Mouse (Mus musculus) MEL (cell line): ENCODE measurements at regions not wholly inside any gene's neighbourhood (a gene's known extent, or its start where the extent isn't known, plus 50 kb on each side); places are given as distances from the start of the nearest gene placed in this dataset.

Experiments
- CHD2 ChIP-seq: IDR thresholded peaks from 2 replicates; pipeline ENCODE4 v1.6.1; 2011; ENCODE audit warnings: low read length, improper control_type of control experiment
- CTCF ChIP-seq, 3 experiments: IDR thresholded peaks in 2 of 3; conservative IDR thresholded peaks in 1 of 3; 2 replicates each; pipeline ENCODE4 v1.5.1; 2011 to 2012; ENCODE audit warnings: low read length in 3 of 3, low read depth in 2 of 3, mild to moderate bottlenecking in 2 of 3, improper control_type of control experiment in 1 of 3, inconsistent platforms in 1 of 3, mixed read lengths in 1 of 3, moderate library complexity in 1 of 3; ENCODE audit not compliant: control insufficient read depth in 1 of 3, insufficient read depth in 1 of 3, poor library complexity in 1 of 3, severe bottlenecking in 1 of 3
- GABPA ChIP-seq: IDR thresholded peaks from 2 replicates; pipeline ENCODE4 v1.6.1; 2012; ENCODE audit warnings: low read depth, mild to moderate bottlenecking, inconsistent platforms, low read length, improper control_type of control experiment, moderate library complexity
- HCFC1 ChIP-seq: IDR thresholded peaks from 2 replicates; pipeline ENCODE4 v1.6.1; 2012; ENCODE audit warnings: low read depth, mild to moderate bottlenecking, inconsistent platforms, low read length, improper control_type of control experiment, moderate library complexity
- JUND ChIP-seq: IDR thresholded peaks from 2 replicates; pipeline ENCODE4 v1.6.1; 2011; ENCODE audit warnings: low read depth, mild to moderate bottlenecking, improper control_type of control experiment, low read length
- MXI1 ChIP-seq: IDR thresholded peaks from 2 replicates; pipeline ENCODE4 v1.6.1; 2011; ENCODE audit warnings: mild to moderate bottlenecking, low read depth, low read length, improper control_type of control experiment
- MYB ChIP-seq: IDR thresholded peaks from 2 replicates; pipeline ENCODE4 v1.6.1; 2011; ENCODE audit warnings: mild to moderate bottlenecking, low read depth, low read length, improper control_type of control experiment
- NRF1 ChIP-seq: IDR thresholded peaks from 2 replicates; pipeline ENCODE4 v1.6.1; 2014; ENCODE audit warnings: low read depth, mild to moderate bottlenecking, inconsistent platforms, low read length, improper control_type of control experiment, moderate library complexity; ENCODE audit not compliant: poor library complexity, insufficient read depth, severe bottlenecking
- POLR2A ChIP-seq, 2 experiments: IDR thresholded peaks; 2 replicates each; pipeline ENCODE4 v1.6.1; 2011 to 2012; ENCODE audit warnings: low read length in 2 of 2, mild to moderate bottlenecking in 2 of 2, control low read depth in 1 of 2, improper control_type of control experiment in 1 of 2, low read depth in 1 of 2, moderate library complexity in 1 of 2; ENCODE audit not compliant: control insufficient read depth in 1 of 2, insufficient read depth in 1 of 2, poor library complexity in 1 of 2
- POLR2AphosphoS2 ChIP-seq: IDR thresholded peaks from 2 replicates; pipeline ENCODE4 v1.6.1; 2011; ENCODE audit warnings: low read length, improper control_type of control experiment
- TAL1 ChIP-seq: IDR thresholded peaks from 2 replicates; pipeline ENCODE4 v1.6.1; 2012; ENCODE audit warnings: mild to moderate bottlenecking, inconsistent platforms, low read length, moderate library complexity, mixed read lengths
- UBTF ChIP-seq: IDR thresholded peaks from 2 replicates; pipeline ENCODE4 v1.6.1; 2012; ENCODE audit warnings: low read depth, mild to moderate bottlenecking, inconsistent platforms, low read length, improper control_type of control experiment, moderate library complexity, borderline replicate concordance; ENCODE audit not compliant: insufficient read depth
- USF1 ChIP-seq: IDR thresholded peaks from 2 replicates; pipeline ENCODE4 v1.6.1; 2014; ENCODE audit warnings: low read depth, mild to moderate bottlenecking, inconsistent platforms, low read length, improper control_type of control experiment, moderate library complexity
- ZC3H11A ChIP-seq: IDR thresholded peaks from 2 replicates; pipeline ENCODE4 v1.6.1; 2012; ENCODE audit warnings: low read depth, mild to moderate bottlenecking, inconsistent platforms, low read length, improper control_type of control experiment

DNA sequence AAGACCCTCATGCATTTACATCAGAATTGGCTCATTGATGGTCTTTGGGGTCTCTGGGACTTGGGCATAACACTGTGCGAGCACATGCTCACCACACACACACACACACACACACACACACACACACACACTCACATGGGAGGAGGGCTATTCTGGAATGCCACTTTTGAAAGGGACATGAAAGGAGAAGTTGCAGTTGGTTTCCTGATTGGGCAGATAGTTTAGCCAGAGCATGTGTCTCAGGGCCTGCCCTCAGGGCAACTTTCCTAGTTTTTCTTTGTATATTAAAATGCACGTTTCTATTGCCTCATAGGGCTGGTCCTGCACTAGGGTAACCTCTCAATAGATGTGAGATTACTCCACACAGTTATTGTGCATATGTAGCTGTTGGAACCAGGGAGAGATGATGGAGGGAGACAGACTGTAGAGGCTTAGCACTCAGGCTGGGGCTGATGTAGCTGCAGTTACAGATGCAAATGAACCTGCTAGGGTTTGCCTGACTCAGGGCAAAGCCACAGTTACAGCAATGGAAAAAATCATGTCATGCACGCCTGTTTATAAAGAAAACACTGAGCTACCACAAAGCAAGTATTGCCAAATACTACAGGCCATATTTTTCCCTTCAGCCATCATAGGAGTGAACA lies 115.3 kb upstream of the Arhgap28 start:
- TF ChIP-seq POLR2AphosphoS2 (no peak), CTCF (IDR thresholded peaks at IDR 0.05 in 2 of 3, conservative IDR thresholded peaks at IDR 0.05 in 1 of 3; ENCODE audit: control insufficient read depth in 1 of 3, insufficient read depth in 1 of 3, low read depth in 2 of 3, low read length in 3 of 3, poor library complexity in 1 of 3, severe bottlenecking in 1 of 3) (no peak), GABPA (no peak), POLR2A (IDR thresholded peaks at IDR 0.05; ENCODE audit: control insufficient read depth in 1 of 2, insufficient read depth in 1 of 2, low read depth in 1 of 2, low read length in 2 of 2, poor library complexity in 1 of 2) (no peak), UBTF (no peak), TAL1 (no peak), USF1 (no peak), MYB (no peak), NRF1 (no peak), JUND (no peak), HCFC1 (no peak), MXI1 (no peak), ZC3H11A (no peak), CHD2 (no peak)
